Mouse (Mus musculus): ENCODE measurements around the gene Gm2007. TPM values are rescaled to one million over a fixed set of nuclear protein-coding genes. Genes with fewer than 3 reads are reported as not detected.

Gene Gm2007
- polyA plus RNA-seq (2012; rRNA removed), result not detected in 2 replicates

GRCm38 (mm10) chr2:175741237-175741636 lies at the start of gene Gm2007:
Gene Gm2007 (plus strand): TSS chr2:175741537.

DNA sequence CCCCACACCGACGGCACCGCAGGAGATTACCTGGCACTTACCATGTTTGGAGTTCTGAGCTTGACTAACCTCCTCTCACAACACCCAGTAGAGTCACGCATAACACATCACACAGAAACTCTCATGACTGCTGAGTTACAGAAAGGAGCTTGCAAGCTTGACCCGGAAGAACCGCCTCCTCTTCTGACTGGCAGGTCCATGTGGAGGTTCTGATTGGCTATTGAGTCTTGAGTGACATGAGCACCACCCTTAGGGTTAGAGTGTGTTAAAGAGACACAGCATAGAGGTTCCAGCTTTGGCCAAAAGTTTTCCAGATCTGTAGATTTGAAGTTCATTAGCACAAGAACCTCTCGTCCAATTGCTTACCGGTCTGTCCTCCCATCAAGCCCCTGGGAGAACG lies 37.8 kb upstream of the Gm2007 start, which contains the start of gene Zfp969:
Gene Zfp969 (minus strand): TSS at position 101 of the 400 bp plus-strand sequence.

GRCm38 (mm10) chr2:175800993-175801392 lies 59.7 kb downstream of the Gm2007 start, which contains the start of gene Gm14288:
Gene Gm14288 (minus strand): TSS chr2:175801093.

Other genes with a start within 250 kb of the Gm2007 start
- gene Gm11007, start 97.6 kb upstream of the Gm2007 start, polyA plus RNA-seq (2012; rRNA removed), result not detected in 2 replicates
- not detected in 2 replicates for gene Zfp969, start 37.9 kb upstream of the Gm2007 start, polyA plus RNA-seq (2012; rRNA removed)
- 4.3 and 4.4 TPM in 2 replicates for gene Gm14288, start 59.6 kb downstream of the Gm2007 start, polyA plus RNA-seq (2012; rRNA removed)
- gene Gm6710, start 127.7 kb downstream of the Gm2007 start, polyA plus RNA-seq (2012; rRNA removed), result 7.8 TPM in 2 replicates
- 5.7 and 6.1 TPM in 2 replicates for gene Zfp966, start 189.6 kb downstream of the Gm2007 start, polyA plus RNA-seq (2012; rRNA removed)
- 5.7 and 6.9 TPM in 2 replicates for gene Gm2026, start 223.8 kb downstream of the Gm2007 start, polyA plus RNA-seq (2012; rRNA removed)